Mouse (Mus musculus) liver, embryonic 11.5 days (tissue): ENCODE data around the gene Ell2. TPM values are rescaled to one million over a fixed set of nuclear protein-coding genes. Genes with fewer than 3 reads are reported as not detected.

Experiments used
- ATAC-seq: fragments of 200-750 bp; cut with Nextera tagmentation; replicated peaks from 2 replicates; pipeline ENCODE4 v1.8.0; 2017; ENCODE audit warnings: moderate number of reproducible peaks, mild to moderate bottlenecking, moderate TSS enrichment, moderate library complexity; ENCODE audit not compliant: low FRiP score
- DNase-seq: peaks from one replicate; pipeline ENCODE4 v3.0.0-alpha.2; 2017; ENCODE audit warnings: low spot score
- H3K27ac ChIP-seq: fragments of 300-500 bp; sonication (generic); 2 replicates; pipeline ENCODE4 v1.5.1; 2014; ENCODE audit warnings: mild to moderate bottlenecking, low read depth, low read length, control low read depth
- H3K27me3 ChIP-seq: fragments of 300-500 bp; sonication (generic); replicated peaks from 2 replicates; pipeline ENCODE4 v1.6.1; 2014; ENCODE audit warnings: low read length, mixed read lengths; ENCODE audit not compliant: control insufficient read depth, insufficient read depth
- H3K36me3 ChIP-seq: fragments of 300-500 bp; sonication (generic); 2 replicates; pipeline ENCODE4 v1.6.1; 2014; ENCODE audit warnings: mild to moderate bottlenecking, low read length, moderate library complexity, mixed read lengths; ENCODE audit not compliant: control insufficient read depth, insufficient read depth
- H3K4me1 ChIP-seq: fragments of 300-500 bp; sonication (generic); replicated peaks from 2 replicates; pipeline ENCODE4 v1.6.1; 2014; ENCODE audit warnings: low read length, mixed read lengths; ENCODE audit not compliant: control insufficient read depth, insufficient read depth
- H3K4me2 ChIP-seq: fragments of 300-500 bp; sonication (generic); 2 replicates; pipeline ENCODE4 v1.6.1; 2014; ENCODE audit warnings: mild to moderate bottlenecking, control low read depth, moderate library complexity
- H3K4me3 ChIP-seq: fragments of 300-500 bp; sonication (generic); 2 replicates; pipeline ENCODE4 v1.5.1; 2014; ENCODE audit warnings: low read depth, low read length, control low read depth
- H3K9ac ChIP-seq: fragments of 300-500 bp; sonication (generic); 2 replicates; pipeline ENCODE4 v1.6.1; 2014; ENCODE audit warnings: low read depth, low read length, control low read depth
- H3K9me3 ChIP-seq: fragments of 300-500 bp; sonication (generic); 2 replicates; pipeline ENCODE4 v1.6.1; 2016; ENCODE audit warnings: low read length, inconsistent platforms, mixed read lengths; ENCODE audit not compliant: control insufficient read depth
- WGBS: fragments of 180-500 bp; shearing (Covaris S2); extraction: QIAGEN DNeasy Blood & Tissue Kit; methylation state at CpG from one replicate; pipeline ENCODE4 v1.1.7; 2014; 5-methylcytosine and 5-hydroxymethylcytosine counted together
- polyA plus RNA-seq: library from polyadenylated mRNA; unstranded; fragments of >200 nt; fragmentation: Nextera tagmentation; extraction: Ambion mirVana; gene quantifications from 2 replicates; pipeline ENCODE4 v1.2.1, GENCODE M21; 2014

Gene Ell2
- polyA plus RNA-seq, 1 experiment from 2014 or later, result 40.4 TPM

- WGBS, result 79% methylated on average over 3 of the region's 3 CpGs
Observed at GRCm38 (mm10) chr13:75818945-75819706, 112.6 kb downstream of the Ell2 start.

GRCm38 (mm10) chr13:75819898-75820297, 113.3 kb downstream of the Ell2 start:
- Histone ChIP-seq H3K4me1 (no peaks in the 10 kb centered on the region), H3K36me3 (no peaks in the 10 kb centered on the region), H3K9me3 (no peaks in the 10 kb centered on the region), H3K9ac (no peak overlapping the region), H3K4me2 (no peak overlapping the region), H3K27ac (no peak overlapping the region), H3K27me3 (no peaks in the 10 kb centered on the region), H3K4me3 (no peak overlapping the region)
- ATAC-seq (no peak), DNase-seq (no peak)

More at GRCm38 (mm10) chr13:75818945-75819706, 112.6 kb downstream of the Ell2 start:
- Histone ChIP-seq H3K9me3 (no peaks in the 10 kb centered on the region), H3K27ac (no peak overlapping the region), H3K36me3 (no peaks in the 10 kb centered on the region), H3K4me2 (no peak overlapping the region), H3K4me3 (no peak overlapping the region), H3K27me3 (no peaks in the 10 kb centered on the region), H3K9ac (no peak overlapping the region), H3K4me1 (no peaks in the 10 kb centered on the region)
- DNase-seq (no peak), ATAC-seq (no peak)

Other genes with a start within 250 kb of the Ell2 start
- gene Glrx, start 133.1 kb downstream of the Ell2 start, polyA plus RNA-seq, result 30.1 and 33.1 TPM in 2 replicates
- gene Rhobtb3, start 237.2 kb downstream of the Ell2 start, polyA plus RNA-seq, result 18.7 and 19.2 TPM in 2 replicates